Mouse (Mus musculus) testis, adult 2 months (tissue): Measurements from ENCODE around the gene Mrln.

ENCODE experiments used
- CTCF ChIP-seq: fragments of 200-500 bp; IDR thresholded peaks from 2 replicates; pipeline ENCODE4 v1.5.1; 2012; ENCODE audit warnings: low read depth, mild to moderate bottlenecking, inconsistent platforms, low read length, moderate library complexity; ENCODE audit not compliant: control insufficient read depth, insufficient read depth, insufficient replicate concordance
- POLR2A ChIP-seq: fragments of 200-500 bp; IDR thresholded peaks from 2 replicates; pipeline ENCODE4 v1.6.1; 2012; ENCODE audit warnings: low read depth, mild to moderate bottlenecking, inconsistent platforms, low read length, moderate library complexity; ENCODE audit not compliant: control insufficient read depth

DNA sequence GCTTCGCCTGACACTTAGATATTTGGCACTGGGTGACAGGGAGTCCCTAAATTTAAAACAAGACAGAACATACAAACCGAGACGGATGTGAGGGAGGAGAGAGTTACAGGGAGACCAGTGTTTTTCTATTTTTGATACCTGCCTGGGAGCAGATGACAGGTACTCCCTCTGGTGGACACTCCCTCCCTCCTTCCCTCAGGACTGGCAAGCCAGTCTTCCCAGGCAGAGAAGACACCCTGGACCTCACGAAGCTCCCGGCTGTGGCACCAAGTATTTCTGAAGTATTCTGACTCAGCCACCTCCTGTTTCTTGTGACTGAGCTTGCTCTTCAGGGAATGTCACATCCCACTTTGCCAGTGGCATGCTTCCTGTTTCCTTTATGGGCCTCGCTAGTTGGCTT is 38.6 kb upstream of the Mrln start:
- 0 out of 2 replicates have a peak, but pooled peaks have one; percentile 17 for TF ChIP-seq CTCF
- TF ChIP-seq POLR2A: no peak
